Mouse (Mus musculus) gastrocnemius, postnatal 10 days (tissue): ENCODE results near the gene Natd1. TPM values are rescaled to one million over a fixed set of nuclear protein-coding genes. Genes with fewer than 3 reads are reported as not detected.

Experiments
- DNase-seq: peaks from one replicate; pipeline ENCODE4 v3.0.0; 2021; ENCODE audit warnings: mixed read lengths
- long read RNA-seq, 2 experiments: library from polyadenylated mRNA; stranded (forward); transcript quantifications; one replicate each; pipeline ENCODE4 v2.0.0; 2021
- total RNA-seq, 2 experiments: library from RNA; stranded (reverse); gene quantifications; 2 replicates each; pipeline ENCODE4 v1.2.3; 2021

Natd1 gene
- total RNA-seq, result 10 to 100 TPM; 12.4 to 16.8 TPM
- long read RNA-seq, experiment 1, full-length matches to known transcripts, result 29 of 33 reads
- long read RNA-seq, experiment 1, partial matches to known transcripts, result 0 of 33 reads
- long read RNA-seq, experiment 1, other reads (novel, unspliced or antisense), result 4 of 33 reads
- long read RNA-seq, experiment 2, full-length matches to known transcripts, result 18 of 24 reads
- long read RNA-seq, experiment 2, partial matches to known transcripts, result 1 of 24 reads
- long read RNA-seq, experiment 2, other reads (novel, unspliced or antisense), result 5 of 24 reads

DNA sequence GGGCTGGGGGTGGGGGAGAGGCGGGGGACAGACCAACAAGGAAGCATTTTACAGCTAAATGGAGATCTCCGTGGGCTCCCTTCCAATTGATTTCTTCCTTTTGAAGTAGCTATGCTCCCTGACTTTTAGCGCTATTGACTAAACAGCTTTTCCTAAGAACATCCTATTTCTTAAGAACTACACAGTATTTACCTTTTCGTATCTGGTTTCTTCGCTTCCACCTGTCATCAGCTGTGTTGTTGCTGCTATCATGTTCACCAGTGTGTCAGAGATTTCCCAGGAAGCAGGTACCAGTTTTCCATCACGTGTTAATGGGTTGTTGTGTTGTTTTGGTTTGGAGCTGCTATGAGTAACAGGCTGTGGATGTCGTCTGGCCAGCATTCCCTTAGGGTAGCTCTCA lies at the start of gene Natd1:
Gene Natd1 (minus strand): TSS at position 260 of the 400 bp plus-strand sequence.
- no peak for DNase-seq

DNA sequence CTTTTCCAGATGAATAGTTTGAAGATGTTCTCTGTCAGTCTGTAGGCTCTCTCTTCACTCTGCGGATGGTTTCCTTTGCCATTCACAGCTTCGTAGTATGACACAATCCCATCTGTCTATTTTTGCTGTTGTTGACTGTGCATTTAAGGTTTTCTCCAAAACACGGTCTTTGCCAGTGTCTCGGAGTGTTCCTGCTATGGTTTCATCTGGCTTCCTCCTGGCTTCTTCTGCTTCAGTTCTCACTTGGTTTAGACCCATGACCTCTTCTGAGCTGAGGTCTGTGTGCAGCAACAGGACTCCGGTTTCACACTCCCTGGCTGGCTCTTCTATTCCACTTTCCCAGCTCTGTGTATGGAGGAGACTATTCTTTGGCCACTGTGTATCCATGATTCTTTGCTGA lies 48.2 kb upstream of the Natd1 start:
- DNase-seq, result no peak

GRCm38 (mm10) chr11:60961176-60961575 lies 46.6 kb upstream of the Natd1 start:
- DNase-seq, result no peak

DNA sequence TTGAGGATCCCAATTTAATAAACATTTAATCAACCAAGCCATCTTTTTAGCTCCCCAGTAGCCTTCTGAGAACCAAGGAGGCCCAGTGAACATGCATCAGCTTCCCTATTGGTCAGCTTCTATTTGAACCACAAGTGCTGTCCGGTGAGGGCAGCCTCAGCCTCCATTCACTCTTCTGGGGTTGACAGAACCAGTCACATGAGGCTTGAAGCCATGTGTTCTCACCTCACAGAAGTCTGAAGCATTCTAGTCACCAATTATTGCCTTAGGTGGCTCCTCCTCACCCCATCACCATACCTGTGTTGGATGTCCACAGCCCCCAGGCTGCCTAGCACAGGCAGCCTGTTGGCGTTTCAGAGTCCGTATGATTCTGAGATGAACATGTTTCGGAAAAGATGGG lies 44.4 kb upstream of the Natd1 start:
- DNase-seq, result no peak

DNA sequence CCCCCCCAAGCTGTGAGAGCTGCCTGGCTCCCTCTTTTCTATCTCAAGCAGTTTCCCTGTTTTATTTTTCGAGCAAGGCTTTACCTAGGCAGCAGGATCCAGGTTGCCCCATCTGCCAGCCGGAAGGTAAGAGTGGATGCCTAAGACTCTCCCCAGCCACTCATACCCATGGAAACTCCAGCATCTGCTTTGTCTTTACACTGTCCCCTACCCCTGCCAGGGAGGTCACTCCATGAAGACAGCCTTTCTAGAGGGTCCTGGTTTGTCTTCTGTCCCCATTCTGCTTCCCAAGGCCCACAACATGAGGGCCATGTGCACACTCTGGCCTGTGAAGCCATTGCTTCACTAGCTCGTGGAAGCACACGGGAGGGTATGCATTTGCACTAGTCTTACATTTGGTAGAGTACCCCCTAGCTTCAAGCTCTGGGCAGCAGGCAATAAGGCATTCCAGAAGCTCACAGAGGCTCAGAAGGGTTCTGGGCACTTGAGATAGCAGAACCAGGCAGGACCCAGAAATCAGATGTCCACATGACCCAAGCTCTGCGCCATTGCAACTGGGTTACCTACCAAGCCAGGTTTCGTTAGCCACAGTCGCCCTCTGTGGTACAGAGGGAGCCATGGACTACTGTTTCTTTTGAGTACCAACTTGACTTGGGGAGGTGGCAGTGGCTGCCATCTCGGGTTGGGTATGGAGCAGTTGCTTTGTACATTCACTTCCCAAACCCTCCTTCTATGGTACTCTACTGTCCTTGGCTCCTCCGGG lies 41.3 kb upstream of the Natd1 start:
- DNase-seq, result no peak

DNA sequence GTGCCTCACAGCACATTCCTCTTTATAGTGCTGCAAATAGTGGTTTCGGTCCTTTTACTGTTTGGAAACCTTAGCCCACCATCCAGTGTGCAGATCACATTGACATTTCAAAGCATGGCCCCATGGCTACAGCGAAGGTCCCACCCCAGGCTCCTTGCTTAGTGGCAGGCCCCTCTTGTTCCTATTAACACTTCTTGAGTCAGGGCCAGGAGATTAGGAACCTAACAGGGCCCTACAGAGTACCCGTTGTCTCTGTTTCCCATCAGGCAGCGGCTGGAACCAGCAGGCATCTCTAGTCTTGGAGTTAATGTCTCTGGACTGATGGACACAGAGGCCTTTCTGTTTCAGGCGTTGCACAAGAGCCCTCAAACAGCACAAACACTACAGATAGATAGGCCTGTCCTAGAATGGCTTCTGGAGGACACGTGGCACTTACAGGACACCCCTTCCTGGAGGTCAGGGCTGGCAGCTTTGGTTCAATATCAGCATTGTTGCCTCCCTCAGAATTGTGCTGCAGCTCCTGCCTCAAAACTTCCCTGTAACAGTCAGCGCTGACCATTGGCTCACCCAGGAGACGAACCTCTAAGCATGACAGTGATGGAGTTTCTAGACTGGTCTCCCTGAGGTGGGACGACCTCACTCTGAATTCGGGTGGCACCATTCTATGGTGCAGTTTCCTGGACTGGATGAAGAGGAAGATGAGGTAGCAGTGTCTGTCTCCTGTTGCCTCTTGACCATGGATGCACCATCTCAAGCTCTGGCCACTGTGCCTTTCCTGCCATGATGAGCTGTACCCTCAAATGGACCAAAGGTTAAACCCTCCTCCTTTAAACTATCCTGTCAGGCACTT lies 39.9 kb upstream of the Natd1 start:
- DNase-seq, result no peak

- peak; percentile 92 for DNase-seq
Measured at GRCm38 (mm10) chr11:60953803-60954202, 39.3 kb upstream of the Natd1 start.

DNA sequence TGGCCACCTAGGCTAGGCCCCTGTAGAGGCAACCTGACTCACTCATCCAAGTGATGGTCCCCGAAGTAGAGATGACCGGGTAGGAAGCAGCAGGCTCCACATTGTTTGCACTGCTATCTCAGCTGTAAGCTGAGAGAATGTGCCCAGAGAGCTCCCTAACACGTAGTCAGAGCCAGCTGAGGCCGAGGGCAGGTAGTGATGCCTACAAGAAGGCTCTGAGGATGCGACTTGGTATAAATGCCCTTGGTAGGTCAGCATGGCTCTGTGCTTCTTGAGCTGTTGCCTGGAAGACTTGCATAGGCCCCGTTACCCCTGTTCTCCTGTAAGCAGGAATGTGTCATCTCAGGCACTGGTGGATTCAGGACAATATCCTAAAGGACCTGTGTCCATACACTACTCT lies 38.4 kb upstream of the Natd1 start:
- no peak for DNase-seq

DNA sequence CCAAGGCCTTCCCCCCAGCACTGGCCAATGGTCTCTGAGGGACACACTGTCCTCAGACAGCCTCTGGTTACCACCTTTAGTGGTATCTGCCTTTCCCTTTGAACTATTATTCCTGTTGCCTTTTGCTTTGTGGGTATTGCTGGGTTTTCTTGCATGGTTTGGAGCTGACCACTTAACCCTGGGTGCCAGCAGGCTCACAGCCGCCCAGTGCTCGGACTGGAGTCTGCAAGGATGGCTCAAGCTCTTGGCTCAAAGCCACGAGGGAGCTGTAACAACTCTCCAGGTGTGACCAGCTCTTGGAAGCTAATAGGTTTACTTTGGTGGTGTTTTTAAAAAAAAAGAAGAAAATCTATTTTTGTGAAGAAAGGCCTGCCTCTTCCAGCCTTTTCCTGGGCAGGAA lies 37.8 kb upstream of the Natd1 start:
- DNase-seq, result no peak

GRCm38 (mm10) chr11:60951896-60952295 lies 37.3 kb upstream of the Natd1 start:
- no peak for DNase-seq

- no peak for DNase-seq
Measured at GRCm38 (mm10) chr11:60945003-60945402, 30.5 kb upstream of the Natd1 start.

GRCm38 (mm10) chr11:60942263-60943015 lies 27.9 kb upstream of the Natd1 start:
- no peak for DNase-seq

- no peak for DNase-seq
Measured at GRCm38 (mm10) chr11:60941370-60941769, 26.8 kb upstream of the Natd1 start.

DNA sequence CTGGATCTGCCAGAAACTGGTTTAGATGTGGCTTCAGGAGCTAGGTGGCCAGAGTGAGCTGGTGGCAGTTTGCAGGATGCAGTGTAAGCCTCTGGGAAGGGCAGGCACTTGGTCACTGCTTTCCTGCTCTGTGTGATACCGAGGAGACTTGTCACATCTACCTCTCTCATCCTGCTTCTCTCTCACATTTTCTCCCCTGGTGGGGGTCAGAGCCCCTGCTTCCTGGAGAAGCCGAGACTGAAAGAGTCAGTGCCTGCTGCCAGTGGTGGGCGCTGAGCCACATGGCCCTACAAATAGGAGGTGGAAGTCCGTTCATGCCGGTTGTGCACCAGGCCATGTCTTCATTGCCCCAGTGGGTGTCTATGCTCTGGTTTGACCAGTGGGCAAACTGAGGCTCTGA lies 26.0 kb upstream of the Natd1 start:
- DNase-seq, result no peak

- no peak for DNase-seq
Measured at GRCm38 (mm10) chr11:60939487-60939886, 24.9 kb upstream of the Natd1 start.

GRCm38 (mm10) chr11:60937611-60938010 lies 23.1 kb upstream of the Natd1 start:
- no peak for DNase-seq

DNA sequence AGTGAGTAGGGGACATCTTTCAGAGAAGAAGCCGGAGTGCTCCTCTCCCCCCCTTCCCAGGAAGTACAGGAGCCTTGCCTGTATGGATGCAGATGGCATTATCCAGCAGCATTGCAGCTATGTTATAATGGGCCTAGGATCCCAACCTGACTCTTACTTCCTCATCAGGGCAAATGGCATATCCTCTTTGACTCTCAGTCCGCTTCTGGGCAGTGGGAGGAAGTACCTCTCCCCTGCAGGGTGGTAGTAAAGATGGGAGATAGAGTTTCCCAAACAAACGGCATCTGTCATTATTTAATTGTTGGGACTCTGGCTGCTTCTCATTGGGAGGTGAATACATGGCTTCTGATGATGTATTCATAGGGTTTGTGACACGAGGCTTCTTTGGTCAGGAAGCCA lies 21.4 kb upstream of the Natd1 start:
- no peak for DNase-seq

DNA sequence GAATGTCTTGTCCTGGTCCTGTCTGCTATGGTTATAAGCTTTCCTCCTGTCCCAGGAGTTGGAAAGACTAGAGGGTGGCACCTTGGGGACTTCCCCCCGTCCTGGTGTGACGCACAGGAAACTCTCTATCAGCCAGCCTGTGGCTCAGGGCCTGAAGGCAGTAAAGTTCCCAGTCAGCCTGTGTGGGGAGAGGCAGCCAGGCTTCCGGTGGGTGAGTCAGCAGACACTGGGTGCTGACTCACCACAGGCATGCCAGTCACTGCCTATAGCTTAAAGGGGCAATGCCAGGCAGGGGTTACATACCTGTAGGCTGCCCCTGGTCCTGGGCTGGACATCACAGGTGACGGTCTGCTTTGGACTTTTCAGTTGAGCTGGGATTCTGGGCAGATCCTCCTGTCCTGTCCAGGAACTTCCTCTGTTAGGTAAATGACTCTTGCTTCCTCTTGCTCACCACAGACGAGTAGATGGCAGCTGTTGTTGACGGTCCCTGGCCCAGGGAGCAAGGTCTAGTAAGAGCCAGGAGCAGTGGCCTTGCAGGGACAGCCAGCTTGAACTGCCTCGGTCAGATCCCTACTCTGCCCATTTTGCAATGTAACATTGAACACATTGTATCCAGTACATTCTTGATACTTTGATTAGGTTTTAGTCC lies 20.9 kb upstream of the Natd1 start:
- DNase-seq, result peak; percentile 41

DNA sequence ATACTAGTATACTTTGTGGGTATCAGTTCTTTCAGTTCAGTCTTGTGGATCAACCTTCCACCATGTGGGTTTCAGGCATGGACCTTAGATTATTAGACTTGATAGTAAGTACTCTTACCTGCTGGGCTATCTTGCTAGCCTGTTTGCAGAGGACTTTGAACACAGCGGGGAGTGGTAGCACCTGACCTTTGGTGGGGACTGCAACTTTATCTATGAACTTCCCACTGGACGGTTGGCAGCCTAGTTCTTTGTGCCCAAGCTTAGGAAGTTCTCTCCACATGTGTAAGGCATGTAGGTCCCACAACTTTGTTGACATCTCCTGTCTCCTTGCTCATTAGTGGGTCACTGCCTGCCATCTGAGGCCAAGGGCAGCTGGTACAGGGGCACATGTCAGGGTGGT lies 20.2 kb upstream of the Natd1 start:
- DNase-seq, result no peak

DNA sequence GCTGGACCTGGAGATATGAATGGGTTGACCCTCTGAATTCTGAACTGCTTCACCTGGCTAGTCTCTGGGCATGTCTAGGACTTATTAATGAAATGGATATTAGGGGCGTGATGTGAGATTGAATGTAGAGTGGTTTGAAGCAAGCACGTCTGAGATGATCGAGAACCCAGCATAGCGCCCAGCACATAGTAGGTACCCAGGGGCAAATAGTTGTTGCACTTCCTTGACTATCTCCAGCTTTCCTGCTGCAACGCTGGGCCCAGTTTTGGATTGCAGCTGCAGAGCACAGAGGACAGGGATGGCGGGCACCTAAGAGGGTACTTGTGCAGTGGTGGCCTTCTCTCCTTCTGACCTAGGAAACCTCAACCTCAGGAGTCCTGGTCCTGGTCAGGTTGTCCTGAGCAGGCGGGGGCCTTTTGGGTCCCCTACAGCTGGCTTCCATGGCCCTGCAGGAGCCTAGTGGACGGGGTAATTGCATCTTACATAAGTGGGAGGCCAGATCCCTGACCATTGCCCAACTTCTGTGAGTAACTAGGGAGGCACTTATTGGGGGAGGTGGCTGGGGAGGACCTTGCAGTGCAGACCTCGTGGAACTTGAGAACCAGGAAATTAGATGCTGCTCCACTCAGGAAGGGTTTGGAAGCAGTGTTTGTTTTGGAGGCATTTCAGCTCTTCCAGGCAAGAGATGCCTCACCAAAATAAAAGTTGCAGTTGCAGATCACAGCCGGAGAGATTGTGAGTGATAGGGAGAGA lies 18.8 kb upstream of the Natd1 start:
- DNase-seq, result no peak

GRCm38 (mm10) chr11:60932503-60933020 lies 18.0 kb upstream of the Natd1 start:
- no peak for DNase-seq
